Comparison of ENCODE assay signal across 8 mouse cellular contexts in the genomic region with DNA sequence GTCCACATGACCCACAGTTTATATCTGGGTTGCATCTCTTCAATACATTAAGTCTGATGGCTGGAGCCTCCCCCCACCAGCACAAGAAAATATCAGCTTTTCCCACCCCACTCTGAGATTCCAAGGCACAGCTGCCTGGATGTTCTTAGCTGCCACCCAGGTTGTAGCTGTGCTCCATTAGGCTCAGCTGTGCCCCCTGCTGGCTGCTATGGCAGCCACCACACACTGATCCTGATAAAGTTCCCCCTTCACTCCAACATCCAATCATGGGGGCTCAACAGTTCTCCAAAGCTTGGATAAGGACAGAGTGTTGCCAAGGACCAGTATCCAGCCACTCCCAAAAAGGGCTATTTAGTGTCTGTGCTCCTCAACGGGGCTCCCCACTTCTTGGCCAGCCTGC. TPM values are rescaled to one million over a fixed set of nuclear protein-coding genes. Genes with fewer than 3 reads are reported as not detected.
DNase-seq lines count a peak whose midpoint lies in the region; ATAC-seq and TF ChIP-seq lines count a peak whose summit lies in the region.

No protein-coding gene starts in this region.

- no peak overlapping the region for H3K4me2 ChIP-seq in lung, embryonic 14.5 days

- DNase-seq in CD4-positive, CD25-positive, alpha-beta regulatory T cell, adult 2 months (ENCODE audit: low read depth, low spot score), result peak; percentile 40
- peak; percentile 52 for DNase-seq in layer of hippocampus, adult 11-12 months (ENCODE audit: low spot score)
- DNase-seq in layer of hippocampus, adult 9-10 months (ENCODE audit: low spot score), result no peak
- DNase-seq in MEL (ENCODE audit: low read depth, low spot score), result peak; percentile 18
- peak; percentile 61 for DNase-seq in embryo, embryonic 10.5 days (ENCODE audit: low spot score)
- peak; percentile 68 for DNase-seq in lung, embryonic 14.5 days

- WGBS in lung, embryonic 14.5 days, result 72% methylated on average over 1 of the region's 1 CpGs

- no peaks in the 10 kb centered on the region for H3K79me2 ChIP-seq in MEL (ENCODE audit: control insufficient read depth, insufficient read depth, low read length, poor library complexity)

- H3K27ac ChIP-seq in MEL (ENCODE audit: control insufficient read depth, low read depth, low read length), result no peak overlapping the region
- H3K27ac ChIP-seq in lung, embryonic 14.5 days (ENCODE audit: low read depth), result no peak overlapping the region

- TF ChIP-seq EP300 in MEL (IDR thresholded peaks at IDR 0.05; ENCODE audit: low read depth in 1 of 2, low read length in 2 of 2), result no peak

- no peaks in the 10 kb centered on the region for H3K9me3 ChIP-seq in MEL (replicated peaks; ENCODE audit: insufficient read depth, low read length)
- no peaks in the 10 kb centered on the region for H3K9me3 ChIP-seq in lung, embryonic 14.5 days (ENCODE audit: low read depth, low read length)

- peak; percentile 36 for TF ChIP-seq RAD21 in MEL (IDR thresholded peaks at IDR 0.05; ENCODE audit: low read depth, low read length)

- peak; percentile 56 to 74 (median 60); a peak in 5 of 6 replicates for TF ChIP-seq CTCF in MEL (IDR thresholded peaks at IDR 0.05 in 2 of 3, conservative IDR thresholded peaks at IDR 0.05 in 1 of 3; ENCODE audit: control insufficient read depth in 1 of 3, insufficient read depth in 1 of 3, low read depth in 2 of 3, low read length in 3 of 3, poor library complexity in 1 of 3, severe bottlenecking in 1 of 3)
- peak; percentile 69 for TF ChIP-seq CTCF in lung, embryonic 14.5 days (IDR thresholded peaks at IDR 0.05; ENCODE audit: low read depth)

- H3K9ac ChIP-seq in MEL (ENCODE audit: control insufficient read depth, low read depth, low read length, poor library complexity, severe bottlenecking), result no peak overlapping the region
- no peak overlapping the region for H3K9ac ChIP-seq in lung, embryonic 14.5 days

- no peak for ATAC-seq in CD4-positive, CD25-positive, alpha-beta regulatory T cell, adult 4 months
- no peak; the same call in 1 of the 2 replicates for ATAC-seq in lung, embryonic 14.5 days (ENCODE audit: insufficient read depth)
- no peak for ATAC-seq in erythroblast, adult 5-6 weeks (replicated peaks; ENCODE audit: low FRiP score, poor library complexity, severe bottlenecking)

- H3K27me3 ChIP-seq in MEL (ENCODE audit: control insufficient read depth in 1 of 2, insufficient read depth in 2 of 2, low read length in 2 of 2), result no peaks in the 10 kb centered on the region; a peak in 3 of 4 replicates
- no peaks in the 10 kb centered on the region for H3K27me3 ChIP-seq in lung, embryonic 14.5 days (ENCODE audit: insufficient read depth, low read length)

- H3K36me3 ChIP-seq in MEL (ENCODE audit: control insufficient read depth in 1 of 2, insufficient read depth in 2 of 2, low read length in 2 of 2), result no peaks in the 10 kb centered on the region
- H3K36me3 ChIP-seq in lung, embryonic 14.5 days (ENCODE audit: insufficient read depth), result no peaks in the 10 kb centered on the region

- no peak for TF ChIP-seq POLR2A in MEL (IDR thresholded peaks at IDR 0.05; ENCODE audit: control insufficient read depth in 1 of 2, insufficient read depth in 1 of 2, low read depth in 1 of 2, low read length in 2 of 2, poor library complexity in 1 of 2)

- H3K4me3 ChIP-seq in MEL (ENCODE audit: control insufficient read depth in 1 of 2, insufficient read depth in 1 of 2, low read depth in 2 of 2, low read length in 2 of 2), result no peak overlapping the region
- no peak overlapping the region for H3K4me3 ChIP-seq in lung, embryonic 14.5 days (ENCODE audit: low read depth, low read length)

- no peaks in the 10 kb centered on the region for H3K4me1 ChIP-seq in MEL (ENCODE audit: control insufficient read depth in 1 of 2, insufficient read depth in 2 of 2, low read length in 2 of 2)
- no peaks in the 10 kb centered on the region for H3K4me1 ChIP-seq in lung, embryonic 14.5 days (ENCODE audit: insufficient read depth)

TF ChIP-seq in MEL, 35 proteins besides CTCF, POLR2A, EP300 and RAD21:
- TF ChIP-seq HCFC1 (IDR thresholded peaks at IDR 0.05; ENCODE audit: low read depth, low read length), result no peak
- TF ChIP-seq SMC3 (IDR thresholded peaks at IDR 0.05; ENCODE audit: low read depth, low read length), result peak; percentile 62

RNA-seq across cellular contexts. Expression of gene Slc1a1, which starts 48.3 kb away (rescaled TPM):
- under 1 TPM in 1 of 2 experiments, not detected in 1; 0.43 TPM for polyA plus RNA-seq in CD4-positive, CD25-positive, alpha-beta regulatory T cell, adult 4 months (2017; shearing (Covaris generic))
- total RNA-seq in MEL (2012; rRNA removed), result 0.03 TPM in 1 of 2 replicates, not detected in the other
- polyA plus RNA-seq in MEL (2012; ENCODE audit: insufficient read depth in 1 of 2, insufficient read length in 2 of 2, low read depth in 1 of 2, low replicate concordance in 2 of 2, missing spikeins in 1 of 2), result under 1 TPM in 1 of 2 experiments, not detected in 1; 0.07 TPM
- polyA plus RNA-seq in lung, embryonic 14.5 days (2014; fragmentation: Nextera tagmentation; extraction: Ambion mirVana), result 3.5 and 3.8 TPM in 2 replicates
- not detected in 2 replicates for total RNA-seq in erythroblast, adult 5-6 weeks (2015; ENCODE audit: low replicate concordance)
- total RNA-seq in erythroblast, adult 5-6 weeks (2017; ENCODE audit: low replicate concordance), result 0.26 TPM in 1 of 2 replicates, not detected in the other
